Mouse (Mus musculus) megakaryocyte, embryonic 14.5 days (primary cell): ENCODE results near the gene Snx8. TPM values are rescaled to one million over a fixed set of nuclear protein-coding genes. Genes with fewer than 3 reads are reported as not detected.

Source experiments
- H3K27me3 ChIP-seq: replicated peaks from 2 replicates; pipeline ENCODE3; 2012; ENCODE audit warnings: inconsistent platforms
- H3K36me3 ChIP-seq: replicated peaks from 2 replicates; pipeline ENCODE3; 2012; ENCODE audit warnings: low read length, inconsistent platforms, mixed read lengths
- H3K4me1 ChIP-seq: 2 replicates; pipeline ENCODE4 v1.6.1; 2012; ENCODE audit warnings: inconsistent platforms
- H3K4me3 ChIP-seq: replicated peaks from 2 replicates; pipeline ENCODE3; 2012; ENCODE audit warnings: moderate library complexity, mild to moderate bottlenecking, inconsistent platforms
- H3K9me3 ChIP-seq: 2 replicates; pipeline ENCODE4 v1.6.1; 2012; ENCODE audit warnings: inconsistent platforms
- FLI1 ChIP-seq: IDR thresholded peaks from 2 replicates; pipeline ENCODE4 v1.6.1; 2012; ENCODE audit warnings: low read length, inconsistent platforms, mixed read lengths
- GATA1 ChIP-seq: IDR thresholded peaks from 3 replicates; pipeline ENCODE4 v1.6.1; 2012; ENCODE audit warnings: mixed read lengths, low read length, inconsistent platforms, borderline replicate concordance
- polyA plus RNA-seq: library from polyadenylated mRNA; stranded (reverse); fragments of >175 nt; gene quantifications from 2 replicates; pipeline ENCODE4 v1.2.3, GENCODE M21; 2012; ENCODE audit warnings: low replicate concordance; ENCODE audit not compliant: insufficient read depth

Gene Snx8
- polyA plus RNA-seq, 1 experiment, result 17.8 TPM

GRCm38 (mm10) chr5:140387236-140387635 lies 1.8 kb downstream of the Snx8 start:
- Histone ChIP-seq H3K4me1 (peaks cover 48% of the 10 kb centered on the region), H3K27me3 (peaks cover 19% of the 10 kb centered on the region), H3K9me3 (no peaks in the 10 kb centered on the region), H3K36me3 (no peaks in the 10 kb centered on the region), H3K4me3 (no peak overlapping the region)
- TF ChIP-seq GATA1 (no peak), FLI1 (no peak)

DNA sequence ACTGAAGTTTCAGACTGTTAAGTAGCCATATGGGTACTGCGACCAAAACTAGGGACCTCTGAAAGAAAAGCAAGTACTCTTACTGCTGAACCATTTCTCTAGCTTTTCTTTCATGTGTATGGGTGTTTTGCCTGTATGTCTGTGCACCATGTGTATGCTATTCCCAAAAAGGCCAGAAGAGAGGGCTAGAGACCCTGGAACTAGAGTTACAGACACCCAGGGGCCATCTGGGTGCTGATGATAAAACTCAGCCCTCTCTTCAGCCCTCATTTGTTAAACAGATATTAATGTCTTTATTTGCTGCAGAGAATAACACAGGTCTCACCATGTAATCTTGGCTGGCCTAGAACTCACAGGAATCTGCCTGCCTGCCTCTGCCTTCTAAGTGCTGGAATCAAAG lies 4.6 kb downstream of the Snx8 start:
- peaks cover 44% of the 10 kb centered on the region for H3K4me1 ChIP-seq
- no peaks in the 10 kb centered on the region for H3K36me3 ChIP-seq

DNA sequence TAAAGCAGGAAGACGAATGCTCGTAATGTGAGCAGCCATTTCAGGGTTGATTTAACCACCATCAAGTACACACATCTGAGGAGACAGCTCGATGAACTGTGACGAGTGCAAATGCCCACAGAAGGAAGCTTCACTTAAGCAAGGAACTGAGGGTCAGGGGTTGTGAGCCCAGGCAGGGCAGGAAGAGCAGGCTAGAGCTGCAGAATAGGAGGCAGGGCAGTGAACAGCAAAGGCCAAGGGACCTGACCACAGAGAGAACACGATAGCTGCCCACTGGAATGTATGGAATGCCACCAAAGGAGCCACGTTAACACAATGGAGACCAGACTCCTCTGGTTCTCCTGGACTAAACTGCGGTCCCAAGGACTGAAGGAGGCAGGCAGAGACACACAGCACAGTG lies 5.5 kb downstream of the Snx8 start:
- TF ChIP-seq FLI1 (no peak), GATA1 (no peak)
- Histone ChIP-seq H3K36me3 (no peaks in the 10 kb centered on the region), H3K27me3 (peaks cover 33% of the 10 kb centered on the region), H3K9me3 (peaks cover 11% of the 10 kb centered on the region), H3K4me3 (no peak overlapping the region), H3K4me1 (peaks cover 43% of the 10 kb centered on the region)

More for the DNA sequence above, 4.6 kb downstream of the Snx8 start:
- Histone ChIP-seq H3K9me3 (peaks cover 11% of the 10 kb centered on the region), H3K4me3 (no peak overlapping the region), H3K27me3 (peaks cover 32% of the 10 kb centered on the region)
- TF ChIP-seq GATA1 (no peak), FLI1 (no peak)

DNA sequence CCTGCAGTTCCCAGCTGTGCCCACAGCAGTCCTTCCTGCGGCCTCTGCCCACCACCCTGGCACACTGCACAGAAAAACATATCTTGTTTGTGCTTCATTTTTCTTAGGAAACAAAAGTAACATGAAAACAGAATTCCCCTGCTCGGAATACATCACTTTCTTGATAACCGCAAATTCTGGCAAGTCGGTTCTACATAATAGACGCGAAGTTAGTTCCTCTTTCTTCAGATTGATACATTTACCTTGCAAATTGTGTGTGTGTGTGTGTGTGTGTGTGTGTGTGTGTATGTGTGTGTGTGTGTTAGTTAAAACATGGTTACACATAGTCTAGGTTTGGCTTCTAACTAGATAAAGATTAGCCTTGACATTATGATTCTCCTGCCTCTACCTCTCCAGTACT lies 6.4 kb downstream of the Snx8 start:
- peaks cover 11% of the 10 kb centered on the region for H3K9me3 ChIP-seq
- H3K27me3 ChIP-seq, result peaks cover 40% of the 10 kb centered on the region
- peaks cover 41% of the 10 kb centered on the region for H3K4me1 ChIP-seq
- H3K4me3 ChIP-seq, result no peak overlapping the region
- H3K36me3 ChIP-seq, result no peaks in the 10 kb centered on the region
- TF ChIP-seq GATA1, result no peak
- no peak for TF ChIP-seq FLI1

GRCm38 (mm10) chr5:140381156-140381555 lies 7.9 kb downstream of the Snx8 start:
- Histone ChIP-seq H3K27me3 (peaks cover 35% of the 10 kb centered on the region), H3K36me3 (no peaks in the 10 kb centered on the region), H3K4me3 (no peak overlapping the region), H3K9me3 (peaks cover 11% of the 10 kb centered on the region), H3K4me1 (peaks cover 32% of the 10 kb centered on the region)
- TF ChIP-seq FLI1, result no peak
- TF ChIP-seq GATA1, result no peak

DNA sequence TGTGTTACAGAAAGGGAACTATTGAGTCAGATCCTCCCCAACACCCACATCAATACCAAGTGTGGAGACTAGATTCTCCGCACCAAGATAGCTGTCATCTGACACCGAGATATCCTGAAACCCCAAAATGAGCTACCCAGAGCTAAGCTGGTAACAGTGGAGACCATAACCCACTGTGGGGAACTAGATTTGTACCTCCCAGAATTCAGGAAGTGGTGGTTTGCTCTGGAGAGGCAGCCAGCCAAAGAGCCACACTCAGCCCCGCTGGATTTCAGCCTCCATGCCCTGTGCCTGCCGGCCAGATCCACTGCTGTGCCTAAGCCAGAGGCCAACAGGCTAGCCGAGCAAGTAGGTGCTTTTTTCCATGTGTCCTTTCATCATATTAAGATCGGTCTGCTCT lies 9.8 kb downstream of the Snx8 start:
- H3K9me3 ChIP-seq, result peaks cover 11% of the 10 kb centered on the region
- H3K27me3 ChIP-seq, result peaks cover 42% of the 10 kb centered on the region
- TF ChIP-seq GATA1 (no peak), FLI1 (no peak)
- H3K4me1 ChIP-seq, result peaks cover 32% of the 10 kb centered on the region
- peak overlapping the region; percentile 62 for H3K4me3 ChIP-seq
- no peaks in the 10 kb centered on the region for H3K36me3 ChIP-seq

GRCm38 (mm10) chr5:140378121-140378853 lies 10.8 kb downstream of the Snx8 start:
- Histone ChIP-seq H3K27me3 (peaks cover 37% of the 10 kb centered on the region), H3K4me3 (peak overlapping the region; percentile 24), H3K9me3 (peaks cover 11% of the 10 kb centered on the region), H3K4me1 (peaks cover 32% of the 10 kb centered on the region), H3K36me3 (no peaks in the 10 kb centered on the region)
- no peak for TF ChIP-seq GATA1
- TF ChIP-seq FLI1, result no peak

GRCm38 (mm10) chr5:140375249-140375829 lies 13.7 kb downstream of the Snx8 start:
- H3K27me3 ChIP-seq, result peaks cover 21% of the 10 kb centered on the region
- H3K4me3 ChIP-seq, result no peak overlapping the region
- TF ChIP-seq GATA1, result no peak
- TF ChIP-seq FLI1, result no peak
- H3K36me3 ChIP-seq, result no peaks in the 10 kb centered on the region
- H3K9me3 ChIP-seq, result peaks cover 5% of the 10 kb centered on the region; the same call in 1 of the 2 replicates
- peaks cover 51% of the 10 kb centered on the region for H3K4me1 ChIP-seq

DNA sequence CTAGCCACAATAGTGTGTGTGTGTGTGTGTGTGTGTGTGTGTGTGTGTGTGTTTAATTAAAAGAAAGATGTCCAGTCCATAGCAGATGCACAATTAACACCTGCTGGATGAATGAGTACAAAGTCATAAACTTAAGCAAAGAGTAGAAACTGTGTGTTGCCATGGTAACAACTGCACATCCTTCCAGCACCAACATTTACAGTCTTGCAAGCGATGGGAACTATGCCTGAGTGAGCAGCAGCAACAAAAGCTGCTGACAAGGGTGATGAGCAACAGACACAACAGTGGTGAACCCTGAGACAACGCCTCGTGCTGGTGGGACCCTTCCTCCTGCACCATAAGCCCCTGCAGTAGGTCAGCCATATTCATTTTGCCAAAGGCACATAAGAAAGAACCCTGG lies 14.8 kb downstream of the Snx8 start:
- no peaks in the 10 kb centered on the region for H3K9me3 ChIP-seq
- TF ChIP-seq GATA1 (no peak), FLI1 (no peak)
- no peaks in the 10 kb centered on the region for H3K36me3 ChIP-seq
- peaks cover 19% of the 10 kb centered on the region for H3K27me3 ChIP-seq
- no peak overlapping the region for H3K4me3 ChIP-seq
- peaks cover 54% of the 10 kb centered on the region for H3K4me1 ChIP-seq

DNA sequence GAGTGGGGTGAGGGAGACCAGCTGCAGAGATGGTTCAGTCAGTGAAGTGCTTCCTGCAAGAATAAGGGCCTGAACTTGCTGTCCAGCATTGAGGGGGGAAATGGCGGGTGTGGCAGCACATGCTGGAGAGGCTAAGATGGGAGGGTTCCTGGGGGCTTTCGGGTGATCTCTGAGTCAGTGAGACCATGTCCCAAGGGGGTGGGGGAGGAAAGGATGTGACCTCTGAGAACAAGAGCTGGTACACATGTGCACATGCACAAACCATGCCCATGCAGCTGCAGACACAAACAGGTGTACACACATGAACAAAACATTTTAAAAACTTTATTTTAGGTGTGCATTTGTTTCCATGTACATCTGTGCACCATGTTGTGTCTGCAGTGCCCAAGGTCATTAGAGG lies 15.4 kb downstream of the Snx8 start:
- no peak for TF ChIP-seq FLI1
- no peak for TF ChIP-seq GATA1
- peaks cover 55% of the 10 kb centered on the region for H3K4me1 ChIP-seq
- H3K36me3 ChIP-seq, result no peaks in the 10 kb centered on the region
- H3K4me3 ChIP-seq, result no peak overlapping the region
- H3K27me3 ChIP-seq, result peaks cover 19% of the 10 kb centered on the region
- no peaks in the 10 kb centered on the region for H3K9me3 ChIP-seq
